Mouse (Mus musculus) thymus, postnatal 0 days (tissue): ENCODE data around the gene Xrcc5. TPM values are rescaled to one million over a fixed set of nuclear protein-coding genes. Genes with fewer than 3 reads are reported as not detected.

ENCODE experiments used
- DNase-seq: peaks from one replicate; pipeline ENCODE4 v3.0.0-alpha.2; 2015; ENCODE audit warnings: low spot score
- polyA plus RNA-seq: library from polyadenylated mRNA; unstranded; fragments of >200 nt; fragmentation: Nextera tagmentation; extraction: Ambion mirVana; gene quantifications from 2 replicates; pipeline ENCODE4 v1.2.1, GENCODE M21; 2015

Xrcc5 gene
- polyA plus RNA-seq, 1 experiment from 2014 or later = 51.1 TPM

DNA sequence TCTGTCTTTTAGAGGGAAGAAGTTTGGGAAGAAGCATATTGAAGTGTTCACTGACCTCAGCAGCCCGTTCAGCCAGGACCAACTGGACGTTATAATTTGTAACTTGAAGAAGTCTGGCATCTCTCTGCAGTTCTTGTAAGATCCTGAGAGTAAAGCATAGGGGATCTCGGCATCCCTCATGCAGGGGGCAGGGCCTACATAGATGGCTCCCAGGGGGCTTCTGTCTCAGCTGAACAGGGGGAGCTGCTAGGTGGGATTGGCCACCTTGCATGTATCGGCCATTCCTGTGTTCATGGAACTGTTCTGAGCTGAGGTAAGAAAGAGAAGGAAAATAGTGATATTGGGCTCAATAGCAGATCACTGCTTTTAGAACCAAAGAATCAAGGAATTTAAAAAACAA is 8.2 kb downstream of the Xrcc5 start:
- DNase-seq = no peak

DNA sequence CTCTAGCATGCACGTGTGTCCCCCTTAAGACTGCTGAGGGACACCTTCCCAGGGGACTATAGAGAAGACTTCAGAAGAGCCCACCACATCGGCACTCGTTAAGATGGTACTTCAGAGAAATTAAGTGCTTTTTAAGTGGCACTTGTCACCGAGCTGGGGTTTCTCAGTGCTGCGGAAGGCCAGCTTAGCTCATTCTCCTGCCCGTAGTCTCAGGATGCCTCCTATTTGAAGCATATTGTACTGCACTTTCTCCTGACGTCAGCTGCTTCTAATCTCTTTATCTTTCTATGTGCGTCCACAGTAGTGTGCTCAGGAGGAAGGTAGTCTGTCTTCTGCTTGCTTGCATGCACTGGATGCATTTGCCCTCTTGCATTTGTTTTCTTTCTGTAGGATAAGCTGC is 9.2 kb downstream of the Xrcc5 start:
- DNase-seq = no peak

DNA sequence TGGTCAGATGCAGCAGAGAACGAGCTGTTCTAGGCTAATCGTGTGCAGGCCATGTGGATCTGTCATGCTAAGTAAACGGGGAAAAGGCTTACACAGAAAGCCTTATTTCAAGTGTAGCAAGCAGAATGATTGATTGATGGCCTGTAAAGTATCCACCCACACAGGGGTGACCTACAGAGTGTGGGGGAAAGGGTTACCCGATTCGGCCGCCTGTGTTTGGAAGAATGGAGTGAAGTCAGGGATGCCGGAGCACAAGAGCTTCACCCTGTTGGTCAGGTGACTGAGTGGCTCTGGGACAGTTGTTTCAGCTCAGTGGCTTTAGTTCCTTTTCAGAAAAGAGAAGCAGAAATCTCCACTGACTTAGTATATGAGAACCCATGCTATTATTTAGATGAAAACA is 9.7 kb downstream of the Xrcc5 start:
- DNase-seq = no peak

DNA sequence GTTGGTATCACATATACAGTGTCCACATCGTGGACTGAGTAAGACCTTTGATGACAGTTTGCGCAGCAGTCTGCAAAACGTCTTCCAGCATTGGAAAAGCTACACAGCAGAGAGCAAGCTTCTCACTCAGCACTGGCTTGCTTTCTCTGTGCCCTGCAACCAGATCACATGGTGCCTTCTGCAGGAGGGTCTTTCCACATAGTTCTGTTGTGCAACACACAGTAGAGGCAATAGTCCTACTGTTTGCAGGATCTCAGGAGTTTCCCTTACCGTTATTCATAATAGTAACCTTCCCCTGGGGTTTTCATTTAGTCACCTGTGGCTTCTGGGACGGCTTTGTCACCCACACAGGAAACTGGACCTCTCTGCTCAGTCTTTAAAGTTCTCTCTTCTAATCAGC is 13.5 kb downstream of the Xrcc5 start:
- no peak for DNase-seq

DNA sequence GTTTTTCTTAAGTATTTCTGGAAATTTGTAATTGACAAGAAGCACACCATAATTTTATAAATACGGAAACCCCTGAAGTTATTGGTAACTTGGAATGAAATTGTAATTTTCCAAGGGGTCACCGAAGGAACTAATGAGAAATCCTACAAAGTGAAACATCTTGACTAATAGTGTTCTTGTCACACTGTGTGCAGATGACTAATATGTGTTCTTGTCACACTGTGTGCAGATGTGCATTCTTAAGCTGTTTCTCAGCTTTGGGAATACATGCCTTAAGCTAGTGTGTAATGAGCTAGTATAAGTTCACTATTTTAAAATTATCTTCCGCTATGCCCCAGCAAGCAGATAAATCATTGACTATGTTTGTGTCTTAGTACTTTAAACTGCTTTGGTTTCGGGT is 16.0 kb downstream of the Xrcc5 start:
- DNase-seq = no peak

DNA sequence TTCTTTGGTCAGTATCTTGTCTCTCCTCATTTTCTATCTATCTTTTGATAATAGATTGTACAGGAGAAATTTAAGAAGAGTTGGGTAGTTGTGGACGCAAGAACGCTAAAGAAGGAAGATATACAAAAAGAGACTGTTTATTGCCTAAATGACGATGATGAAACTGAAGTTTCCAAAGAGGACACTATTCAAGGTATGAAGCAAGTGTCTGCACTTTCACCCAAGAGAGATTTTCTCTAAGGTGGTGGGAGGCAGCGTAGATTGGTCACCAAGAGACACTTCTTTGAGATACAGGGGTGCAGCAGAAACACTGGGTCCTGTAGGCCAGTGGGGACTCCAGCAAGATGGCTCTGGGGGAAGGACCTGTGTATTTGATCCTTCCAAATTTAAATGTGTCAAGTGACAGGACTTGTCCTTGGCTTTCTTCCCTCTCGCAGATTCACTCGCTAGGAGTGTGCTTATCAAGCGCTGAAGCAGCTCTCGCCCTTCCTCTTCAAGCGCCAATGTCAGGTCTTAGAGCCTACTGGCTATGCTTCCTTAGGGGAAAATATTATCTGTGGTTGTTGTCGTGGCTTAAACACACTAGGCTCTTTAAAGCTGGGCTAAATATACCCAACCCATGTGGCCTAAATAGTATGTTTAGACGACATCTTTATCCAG is 19.1 kb downstream of the Xrcc5 start:
- no peak for DNase-seq

DNA sequence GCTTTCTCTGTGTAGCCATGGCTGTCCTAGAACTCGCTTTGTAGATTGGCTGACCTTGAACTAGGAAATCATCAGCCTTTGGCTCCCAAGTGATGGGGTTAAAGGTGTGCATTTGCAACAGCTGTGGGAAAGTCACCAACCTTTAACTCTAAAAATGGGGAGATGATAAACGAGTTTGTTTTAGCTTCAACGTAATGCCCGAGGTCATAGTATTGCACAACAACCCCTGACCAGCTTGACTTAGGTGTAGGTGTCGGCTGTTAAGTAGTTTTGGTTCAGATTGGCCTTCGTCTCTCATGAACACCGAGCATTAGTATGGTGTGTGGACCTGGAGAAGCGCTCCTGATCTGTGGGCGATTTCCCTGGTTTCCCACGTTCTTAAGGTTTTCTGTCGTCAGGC is 27.6 kb downstream of the Xrcc5 start:
- DNase-seq = no peak

DNA sequence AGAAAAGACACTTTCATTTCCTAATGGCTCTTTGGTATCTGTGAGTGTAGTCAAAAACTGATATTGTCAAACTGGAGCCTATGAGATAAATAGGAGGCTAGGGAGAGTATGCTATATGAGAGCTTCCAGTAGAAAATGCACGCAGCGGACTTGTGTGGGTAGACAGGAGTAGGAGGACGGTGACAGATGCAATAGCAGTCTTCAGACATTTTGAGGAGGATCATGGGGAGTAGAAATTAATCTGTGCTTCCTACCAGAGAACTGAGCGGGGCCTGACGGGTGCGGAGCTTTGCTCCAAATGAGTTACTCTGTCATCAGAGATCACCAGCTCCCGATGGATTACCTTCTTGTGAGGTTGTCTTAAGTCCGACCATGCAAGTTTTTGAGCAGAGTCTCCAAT is 29.6 kb downstream of the Xrcc5 start:
- DNase-seq = no peak

DNA sequence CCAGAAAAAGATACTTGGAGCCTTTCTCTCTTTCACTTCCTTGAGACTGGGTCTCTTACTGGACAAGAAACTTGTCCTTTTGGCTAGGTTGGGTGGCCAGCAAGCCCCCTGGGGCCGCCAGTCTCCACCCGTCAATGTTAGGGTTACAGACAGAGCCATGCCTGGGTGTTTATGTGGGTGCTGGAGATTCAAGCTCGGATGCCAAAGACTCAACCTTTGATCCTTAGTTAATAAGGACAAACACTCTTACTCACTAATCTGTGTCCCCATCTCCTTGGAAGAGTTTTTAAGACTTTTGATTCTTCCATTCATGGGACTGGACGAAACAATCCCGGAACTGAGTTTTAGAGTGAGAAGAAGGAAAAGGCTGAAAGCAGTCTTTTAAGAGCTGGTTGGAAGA is 31.1 kb downstream of the Xrcc5 start:
- DNase-seq = no peak

DNA sequence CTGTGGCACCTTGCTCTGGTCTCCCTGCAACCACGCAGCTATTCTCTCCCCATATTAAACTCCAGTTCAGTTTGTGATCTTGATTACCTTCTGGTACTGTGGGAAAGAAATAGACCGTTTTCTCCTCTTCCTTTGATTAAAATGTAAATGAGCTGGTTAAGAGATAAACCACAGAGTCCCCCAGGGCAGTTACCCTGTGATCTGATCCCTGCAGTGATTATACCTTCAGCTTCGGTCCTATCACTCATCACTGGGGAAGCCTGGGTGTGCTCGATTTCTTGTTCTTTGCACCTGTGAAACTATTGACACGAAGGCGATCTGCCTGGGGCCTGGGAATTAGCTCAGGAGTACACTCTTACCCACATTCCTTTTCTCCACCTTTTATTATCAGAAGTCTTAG is 40.7 kb downstream of the Xrcc5 start:
- DNase-seq = no peak

DNA sequence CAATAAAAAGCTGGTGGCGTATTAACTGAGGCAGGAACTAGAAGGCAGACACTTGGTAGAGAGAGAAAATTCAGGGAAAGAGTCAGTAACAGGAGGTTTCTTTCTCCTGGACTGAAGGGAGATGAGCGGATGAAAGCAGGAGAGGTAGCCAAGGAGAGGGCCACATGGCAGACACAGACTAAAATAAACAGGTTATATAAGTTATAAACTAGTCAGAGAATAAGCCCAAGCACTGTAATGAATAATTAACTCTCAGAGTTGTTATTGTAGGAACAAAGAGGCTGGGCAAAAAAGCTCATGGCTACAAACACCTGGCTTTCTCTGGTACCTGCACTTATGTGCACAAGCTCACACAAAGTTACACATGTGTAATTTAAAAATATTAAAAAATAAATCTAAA is 47.6 kb downstream of the Xrcc5 start:
- no peak for DNase-seq

DNA sequence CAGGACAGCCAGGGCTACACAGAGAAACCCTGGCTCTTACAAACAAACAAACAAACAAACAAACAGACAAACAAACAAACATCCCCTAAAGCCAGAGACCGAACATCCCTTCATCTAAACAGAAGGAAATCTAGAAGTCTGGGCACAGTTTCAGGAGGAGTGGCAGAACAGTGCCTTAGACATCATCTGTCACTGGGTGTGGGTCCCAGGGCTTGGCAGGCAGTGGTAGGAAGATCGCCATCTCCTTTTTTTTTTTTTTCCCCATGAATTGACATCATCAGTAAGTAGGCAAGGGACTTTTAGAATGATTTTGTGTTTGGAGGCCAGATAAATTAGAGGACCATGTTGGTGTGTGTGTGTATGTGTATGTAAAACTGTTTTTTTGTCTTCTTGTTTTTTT is 51.0 kb downstream of the Xrcc5 start:
- DNase-seq = no peak

DNA sequence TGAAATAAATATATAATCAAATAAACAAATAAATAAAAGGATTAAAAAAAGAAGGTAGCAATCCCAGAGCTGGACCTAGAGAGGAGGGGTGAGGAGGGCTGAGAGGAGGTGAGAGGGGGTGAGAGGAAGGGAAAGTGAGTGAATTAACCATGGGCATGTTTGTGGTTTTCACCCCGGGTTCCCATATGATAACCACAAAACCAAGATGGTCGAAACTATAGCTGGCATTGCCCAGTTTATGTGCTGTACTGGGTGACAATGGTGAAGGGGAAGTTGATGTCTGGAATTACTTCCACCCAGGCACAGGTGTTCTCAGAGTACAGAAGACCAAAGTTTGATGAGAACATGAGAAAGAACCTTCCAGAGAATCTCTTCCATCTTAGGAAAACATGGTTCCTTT is 52.2 kb downstream of the Xrcc5 start:
- no peak for DNase-seq

DNA sequence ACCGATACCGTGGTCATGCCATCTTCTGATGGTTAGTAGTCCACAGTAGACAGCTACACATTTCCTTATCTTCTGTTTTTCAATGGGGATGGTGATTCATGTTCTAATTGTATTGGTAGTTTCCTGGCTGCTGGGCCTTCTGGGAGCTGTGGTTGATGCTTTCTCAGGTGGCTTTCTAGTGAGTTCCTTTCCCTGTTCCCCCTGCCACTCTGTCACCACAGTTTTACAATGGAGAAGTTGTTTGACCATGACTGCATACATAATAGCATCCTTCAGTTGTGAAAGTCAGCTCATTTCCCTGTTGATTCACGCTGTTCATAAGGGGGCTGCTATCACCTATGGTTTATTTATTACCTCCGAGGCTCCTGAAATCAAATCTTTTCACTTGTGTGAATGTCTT is 53.6 kb downstream of the Xrcc5 start:
- no peak for DNase-seq

DNA sequence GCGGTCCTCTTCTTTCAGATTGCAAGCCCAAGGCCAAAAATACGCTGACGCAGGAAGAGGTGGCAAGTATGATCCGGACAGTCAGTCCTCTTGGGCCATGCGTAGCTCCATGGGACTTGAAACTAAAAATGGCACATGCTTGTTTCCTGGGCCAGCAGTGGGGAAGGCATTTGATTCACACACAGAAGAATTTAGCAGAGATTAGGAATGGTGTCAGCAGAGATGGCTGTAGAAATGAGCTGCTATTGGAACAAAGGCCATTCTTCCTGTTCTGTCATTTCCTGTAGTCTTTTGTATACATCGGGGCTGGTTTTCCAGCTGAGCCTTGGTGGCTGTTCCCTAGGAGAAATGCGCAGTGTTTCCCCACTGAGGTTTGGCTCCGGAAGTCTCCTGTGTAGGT is 57.4 kb downstream of the Xrcc5 start:
- DNase-seq = no peak

DNA sequence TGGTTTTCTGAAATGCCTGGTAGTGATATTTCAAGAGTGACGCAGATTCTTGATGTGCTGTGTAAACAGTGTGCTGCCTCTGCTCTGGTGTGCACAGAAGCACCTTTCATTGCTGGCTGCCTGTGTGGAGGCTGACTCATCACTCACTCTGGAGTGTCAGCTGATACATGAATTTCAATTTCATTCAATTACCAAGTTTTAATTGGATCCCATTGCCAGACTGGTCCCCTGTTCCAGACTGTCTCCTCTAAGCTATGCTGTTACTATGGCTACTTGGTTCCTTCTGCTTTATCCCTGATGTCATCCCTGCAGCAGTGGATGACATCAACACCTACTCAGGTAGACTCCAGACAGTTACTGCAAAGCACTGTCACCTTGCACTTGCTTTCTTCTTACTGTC is 65.3 kb downstream of the Xrcc5 start:
- DNase-seq = no peak

DNA sequence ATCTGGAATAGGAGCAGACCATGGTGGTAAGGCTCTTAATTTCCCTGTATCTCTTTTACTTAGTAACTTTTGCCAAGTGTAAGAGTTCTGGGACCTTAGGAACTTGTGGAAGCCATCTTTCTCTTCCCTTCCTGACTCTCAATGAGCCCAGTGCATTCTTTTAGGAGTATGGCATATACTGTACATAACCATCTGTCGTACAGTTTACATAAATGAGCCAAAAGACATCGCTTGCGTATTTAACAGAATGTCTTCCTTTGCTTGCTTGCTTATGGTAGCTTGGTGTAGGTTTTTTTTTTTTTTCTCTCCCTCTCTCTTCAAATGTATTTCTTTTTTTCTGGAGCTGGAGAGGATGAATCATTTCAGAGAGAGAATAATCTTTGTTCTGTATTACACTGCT is 65.7 kb downstream of the Xrcc5 start:
- DNase-seq = no peak

DNA sequence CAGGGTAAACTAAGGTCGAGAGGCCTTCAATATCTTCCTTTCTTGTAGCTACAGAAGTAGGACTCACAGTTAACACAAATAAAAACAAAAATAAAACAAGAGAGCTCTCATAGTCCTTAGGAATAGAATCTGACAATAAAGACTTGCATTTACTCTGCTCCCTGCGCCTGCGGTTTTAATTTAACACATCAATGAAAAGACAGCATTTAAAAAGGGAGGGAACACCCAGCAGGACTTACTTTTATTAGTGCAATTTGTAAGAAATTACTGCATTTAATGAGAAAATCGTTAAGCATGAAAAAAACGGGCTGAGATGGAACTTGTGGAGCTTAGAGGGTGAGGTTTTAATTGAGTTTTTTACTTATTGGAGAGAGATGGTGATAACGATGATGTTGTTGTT is 66.4 kb downstream of the Xrcc5 start:
- DNase-seq = no peak

DNA sequence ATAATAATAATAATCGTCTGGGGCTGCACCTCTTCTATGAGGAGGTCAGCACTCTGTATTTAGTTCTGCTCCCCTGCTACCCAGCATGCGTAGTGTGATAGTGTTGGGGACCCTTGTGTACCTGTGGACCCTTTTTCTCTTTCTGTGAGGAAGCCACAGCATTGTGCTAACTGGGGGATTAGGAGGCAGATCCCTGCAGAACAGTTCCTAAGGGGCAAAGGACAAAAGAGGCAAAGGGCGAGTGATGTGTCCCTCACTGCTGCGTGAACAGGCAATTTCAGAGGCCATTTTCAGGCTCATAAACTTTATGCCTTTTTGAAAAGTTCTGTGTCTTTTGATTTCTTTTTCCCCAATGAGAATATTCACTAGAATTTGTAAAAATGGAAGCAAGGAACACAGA is 66.8 kb downstream of the Xrcc5 start:
- DNase-seq = no peak

DNA sequence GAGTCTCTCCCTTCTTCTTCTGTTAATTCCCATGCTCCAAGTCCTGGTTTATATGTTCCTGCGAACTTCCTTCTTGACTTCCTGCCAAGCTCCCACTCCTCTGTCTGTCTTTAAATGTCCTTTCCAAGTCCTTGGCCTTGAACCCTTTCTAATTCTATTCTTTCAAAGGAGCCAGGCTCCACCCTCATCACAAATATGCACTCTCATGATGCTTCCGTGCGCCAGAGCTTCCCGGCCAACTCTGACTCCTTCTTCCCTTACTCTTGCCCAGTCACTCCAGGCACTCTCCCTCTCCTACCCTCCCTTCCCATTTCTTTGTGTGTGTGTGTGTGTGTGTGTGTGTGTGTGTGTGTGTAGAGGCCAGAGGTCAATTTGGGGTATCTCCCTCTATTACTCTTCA is 70.9 kb downstream of the Xrcc5 start:
- no peak for DNase-seq

DNA sequence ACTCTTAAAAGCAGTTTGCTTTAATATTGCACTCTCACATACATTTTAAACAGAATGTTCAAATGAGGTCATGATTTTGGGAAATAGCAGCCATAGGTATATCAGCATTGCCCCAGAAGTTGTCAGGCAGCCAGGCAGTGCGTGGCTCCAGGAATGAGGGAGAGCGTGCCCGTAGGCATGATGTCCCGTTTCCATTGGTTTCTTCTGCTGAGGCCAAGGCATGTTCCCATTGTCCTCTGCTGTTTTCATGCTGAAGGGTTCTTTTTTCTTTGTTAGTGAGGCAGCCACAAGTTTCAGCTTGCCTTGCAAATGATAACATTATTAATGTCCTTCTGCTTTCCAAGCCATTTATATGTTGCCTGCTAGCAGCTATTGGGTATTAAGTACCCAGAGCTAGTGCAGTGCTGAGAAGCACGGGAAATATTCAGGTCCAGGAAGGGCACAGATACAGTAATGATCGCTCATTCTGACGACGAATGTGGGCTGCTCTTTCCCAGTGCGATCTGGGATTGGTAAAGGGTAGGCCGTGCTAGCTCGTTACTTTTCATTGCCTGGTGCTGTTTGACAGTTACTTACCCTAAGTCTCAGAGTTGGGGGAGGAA is 72.6 kb downstream of the Xrcc5 start:
- no peak for DNase-seq

DNA sequence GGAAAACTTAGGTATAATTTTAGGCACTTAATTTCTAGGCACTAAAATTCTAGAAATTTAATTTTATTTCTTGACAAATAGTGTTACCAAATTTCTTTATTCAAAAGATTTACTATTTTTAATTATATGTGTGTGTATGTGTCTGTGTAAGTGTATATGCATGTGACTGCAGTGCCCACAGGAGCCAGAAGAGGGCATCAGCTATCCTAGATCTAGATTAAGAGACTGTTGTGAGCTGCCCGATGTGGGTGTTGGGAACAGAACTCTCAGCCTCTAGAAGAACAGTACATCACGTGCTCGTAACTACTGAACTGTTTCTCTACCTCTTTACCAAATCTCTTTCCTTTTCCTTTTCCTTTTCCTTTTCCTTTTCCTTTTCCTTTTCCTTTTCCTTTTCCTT is 73.3 kb downstream of the Xrcc5 start:
- DNase-seq = no peak

DNA sequence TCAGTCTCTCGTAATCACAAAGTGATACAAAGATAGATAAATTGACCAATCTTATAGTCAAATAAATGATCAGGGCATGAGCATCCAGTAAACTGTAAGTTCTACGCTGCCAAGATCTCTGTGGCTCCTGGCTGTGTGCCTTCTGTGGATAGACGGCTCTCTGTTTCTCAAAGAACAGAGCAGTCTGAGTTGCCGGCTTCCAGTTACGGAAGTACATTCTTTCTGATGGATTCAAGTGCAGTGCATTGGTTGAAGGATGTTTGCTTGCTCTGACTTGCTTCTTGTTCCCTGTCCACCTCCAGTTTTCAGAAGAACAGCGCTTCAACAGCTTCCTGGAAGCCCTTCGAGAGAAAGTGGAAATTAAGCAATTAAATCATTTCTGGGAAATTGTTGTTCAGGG is 75.8 kb downstream of the Xrcc5 start:
- no peak for DNase-seq

DNA sequence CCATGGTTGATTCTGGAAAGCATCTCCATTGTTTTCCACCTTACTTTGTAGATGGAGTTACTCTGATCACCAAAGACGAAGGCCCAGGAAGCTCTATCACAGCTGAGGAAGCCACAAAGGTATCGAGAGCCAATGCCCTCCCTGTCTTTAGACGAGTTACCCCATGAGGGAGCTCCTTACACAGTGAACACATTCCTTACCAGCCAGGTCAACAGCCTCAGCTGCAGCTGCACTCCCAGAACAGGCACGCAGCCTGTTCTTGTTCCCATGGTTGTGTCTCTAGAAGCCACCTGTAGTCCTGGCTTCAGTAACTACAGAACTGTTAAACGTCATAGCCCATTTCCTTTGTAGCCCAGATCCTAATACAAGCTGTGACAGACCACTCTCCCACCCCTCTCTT is 76.4 kb downstream of the Xrcc5 start:
- no peak for DNase-seq
